Mouse (Mus musculus): Measurements from ENCODE around the gene Snrnp40.

Gene Snrnp40

GRCm38 (mm10) chr4:130380418-130380817, 20.5 kb downstream of the Snrnp40 start:
- no peak for DNase-seq (ENCODE audit: low spot score)

GRCm38 (mm10) chr4:130387256-130387655, 27.3 kb downstream of the Snrnp40 start:
- DNase-seq (ENCODE audit: low spot score): no peak

- no peak for DNase-seq (ENCODE audit: low spot score)
Observed at GRCm38 (mm10) chr4:130389496-130389895, 29.6 kb downstream of the Snrnp40 start.

GRCm38 (mm10) chr4:130389927-130390326, 30.0 kb downstream of the Snrnp40 start:
- DNase-seq (ENCODE audit: low spot score): no peak

GRCm38 (mm10) chr4:130391265-130391664, 31.3 kb downstream of the Snrnp40 start:
- peak; percentile 64 for DNase-seq (ENCODE audit: low spot score)

All from embryo, embryonic 10.5 days (tissue).